Mouse (Mus musculus) frontal cortex, postnatal 10 days (tissue): ENCODE measurements around the gene Hdgfl1.

Experiments used
- DNase-seq, 2 experiments: peaks; one replicate each; pipeline ENCODE4 v3.0.0; 2022; ENCODE audit warnings: low spot score in 2 of 2, mixed read lengths in 1 of 2

Hdgfl1 gene

GRCm38 (mm10) chr13:26769955-26770354, at the start of gene Hdgfl1:
Gene Hdgfl1 (minus strand): TSS chr13:26770165.
- no peak for DNase-seq

- no peak for DNase-seq
Measured at GRCm38 (mm10) chr13:26795460-26795859, 25.5 kb upstream of the Hdgfl1 start.

- DNase-seq: no peak
Measured at GRCm38 (mm10) chr13:26769424-26769823, 541 bp downstream of the Hdgfl1 start.

- DNase-seq: no peak
Measured at GRCm38 (mm10) chr13:26761966-26762803, 7.8 kb downstream of the Hdgfl1 start.

- DNase-seq: no peak
Measured at GRCm38 (mm10) chr13:26752863-26753262, 17.1 kb downstream of the Hdgfl1 start.

- DNase-seq: no peak
Measured at GRCm38 (mm10) chr13:26752414-26752813, 17.6 kb downstream of the Hdgfl1 start.

- DNase-seq: no peak
Measured at GRCm38 (mm10) chr13:26745760-26746457, 24.1 kb downstream of the Hdgfl1 start.

GRCm38 (mm10) chr13:26745059-26745759, 24.8 kb downstream of the Hdgfl1 start:
- no peak for DNase-seq

GRCm38 (mm10) chr13:26744068-26744467, 25.9 kb downstream of the Hdgfl1 start:
- no peak for DNase-seq

- no peak for DNase-seq
Measured at GRCm38 (mm10) chr13:26734981-26735380, 35.0 kb downstream of the Hdgfl1 start.

GRCm38 (mm10) chr13:26724250-26724649, 45.7 kb downstream of the Hdgfl1 start:
- DNase-seq: no peak

- DNase-seq: no peak
Measured at GRCm38 (mm10) chr13:26721333-26721732, 48.6 kb downstream of the Hdgfl1 start.

- DNase-seq: no peak
Measured at GRCm38 (mm10) chr13:26720917-26721316, 49.0 kb downstream of the Hdgfl1 start.

GRCm38 (mm10) chr13:26719146-26719715, 50.7 kb downstream of the Hdgfl1 start:
- no peak for DNase-seq
